Mouse (Mus musculus): ENCODE results near the gene Prpf40b. TPM values are rescaled to one million over a fixed set of nuclear protein-coding genes. Genes with fewer than 3 reads are reported as not detected.

The Prpf40b gene
- total RNA-seq, 2 experiments from 2014 or later, result 114 to 119 TPM

DNA sequence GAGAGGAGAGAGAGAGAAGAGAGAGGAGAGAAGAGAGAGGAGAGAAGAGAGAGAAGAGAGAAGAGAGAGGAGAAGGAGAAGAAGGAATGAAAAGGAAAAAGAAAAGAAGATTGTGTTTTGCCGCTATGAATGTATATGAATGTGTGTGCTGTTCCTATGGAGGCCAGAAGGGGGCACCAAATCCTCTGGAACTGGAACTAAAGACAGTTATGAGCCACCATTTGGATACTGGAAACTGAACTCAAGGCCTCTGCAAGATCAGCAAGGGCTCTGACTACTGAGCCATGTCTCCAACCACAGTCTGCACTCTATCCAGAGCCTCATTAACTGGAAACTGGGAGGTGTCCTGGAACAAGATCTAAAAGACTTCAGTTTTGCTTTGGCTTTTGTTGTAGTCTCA, 32.1 kb downstream of the Prpf40b start:
- no peak overlapping the region for H3K4me3 ChIP-seq
- DNase-seq (ENCODE audit: low spot score in 2 of 2), result no peak
- peak overlapping the region; percentile 7; the same call in 1 of the 2 replicates for H3K27ac ChIP-seq
- TF ChIP-seq CTCF (conservative IDR thresholded peaks at IDR 0.05), result peak; percentile 76

DNA sequence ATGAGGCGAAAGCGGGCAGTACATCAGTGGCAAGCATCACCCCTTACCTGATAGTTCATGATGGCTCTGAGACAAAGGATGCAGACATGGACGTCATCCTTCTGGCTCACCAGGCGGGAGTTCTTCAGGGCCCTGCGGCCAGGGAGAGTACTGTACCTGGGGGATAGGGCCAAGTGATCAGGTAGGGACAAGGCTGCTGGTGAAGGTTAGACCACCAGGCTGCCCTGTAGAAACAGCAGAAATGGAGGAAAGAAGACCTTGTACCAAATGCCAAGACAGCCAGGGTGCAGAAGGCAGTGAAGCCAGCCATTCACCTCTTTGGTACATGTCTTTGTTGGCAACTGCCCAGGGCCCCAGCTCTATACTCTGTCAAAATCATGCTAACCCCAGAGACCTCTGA, 33.1 kb downstream of the Prpf40b start:
- no peak for TF ChIP-seq CTCF (conservative IDR thresholded peaks at IDR 0.05)
- Histone ChIP-seq H3K4me3 (no peak overlapping the region), H3K27ac (no peak overlapping the region; the same call in 1 of the 2 replicates)
- DNase-seq (ENCODE audit: low spot score in 2 of 2), result no peak

GRCm38 (mm10) chr15:99330324-99330723, 35.4 kb downstream of the Prpf40b start:
- no peak for DNase-seq (ENCODE audit: low spot score in 2 of 2)
- Histone ChIP-seq H3K27ac (peak overlapping the region; percentile 52), H3K4me3 (no peak overlapping the region)
- TF ChIP-seq CTCF (conservative IDR thresholded peaks at IDR 0.05), result no peak

DNA sequence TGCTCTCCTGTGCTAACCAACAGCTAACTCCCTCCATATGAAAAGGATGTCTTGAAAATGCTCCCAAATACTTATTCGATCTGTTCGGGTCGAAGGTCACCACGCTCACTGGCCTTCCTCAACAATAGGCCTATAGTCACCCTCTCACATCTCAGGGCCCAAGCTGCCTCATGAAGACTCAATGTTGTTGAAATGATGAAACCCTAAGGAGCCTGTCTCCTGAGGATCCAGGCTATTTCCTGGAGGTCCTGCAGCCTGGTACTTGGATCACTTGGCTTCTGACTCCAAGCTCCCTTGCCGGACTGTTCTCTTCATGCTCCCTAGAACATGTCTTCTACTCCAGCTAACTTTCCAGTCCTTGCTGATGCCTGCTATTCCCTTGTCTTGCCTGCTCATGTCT, 36.5 kb downstream of the Prpf40b start:
- Histone ChIP-seq H3K27ac (peak overlapping the region; percentile 77; the same call in 1 of the 2 replicates), H3K4me3 (no peak overlapping the region)
- no peak for TF ChIP-seq CTCF (conservative IDR thresholded peaks at IDR 0.05)
- DNase-seq (ENCODE audit: low spot score in 2 of 2), result no peak

DNA sequence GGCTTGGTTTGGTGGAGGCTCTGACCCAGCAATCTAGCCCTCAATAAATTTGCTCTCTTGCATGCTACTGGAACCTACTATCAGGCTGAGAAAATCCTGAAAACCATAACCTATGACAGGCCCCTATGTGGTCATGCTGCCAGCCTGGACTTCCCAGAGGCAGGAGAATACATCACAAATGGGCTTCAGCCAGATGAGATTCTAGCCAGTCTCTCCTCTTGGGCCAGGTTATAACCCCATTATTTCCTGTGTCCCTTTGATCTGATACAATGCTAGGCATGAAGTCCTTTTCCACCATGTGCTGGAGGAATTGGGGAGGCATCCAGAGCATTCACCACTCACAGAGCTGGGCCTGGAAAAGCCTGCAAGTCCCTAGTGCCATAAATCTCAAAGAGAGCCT, 37.2 kb downstream of the Prpf40b start:
- peak overlapping the region; percentile 77 for H3K27ac ChIP-seq
- no peak for TF ChIP-seq CTCF (conservative IDR thresholded peaks at IDR 0.05)
- no peak for DNase-seq (ENCODE audit: low spot score in 2 of 2)
- no peak overlapping the region for H3K4me3 ChIP-seq

DNA sequence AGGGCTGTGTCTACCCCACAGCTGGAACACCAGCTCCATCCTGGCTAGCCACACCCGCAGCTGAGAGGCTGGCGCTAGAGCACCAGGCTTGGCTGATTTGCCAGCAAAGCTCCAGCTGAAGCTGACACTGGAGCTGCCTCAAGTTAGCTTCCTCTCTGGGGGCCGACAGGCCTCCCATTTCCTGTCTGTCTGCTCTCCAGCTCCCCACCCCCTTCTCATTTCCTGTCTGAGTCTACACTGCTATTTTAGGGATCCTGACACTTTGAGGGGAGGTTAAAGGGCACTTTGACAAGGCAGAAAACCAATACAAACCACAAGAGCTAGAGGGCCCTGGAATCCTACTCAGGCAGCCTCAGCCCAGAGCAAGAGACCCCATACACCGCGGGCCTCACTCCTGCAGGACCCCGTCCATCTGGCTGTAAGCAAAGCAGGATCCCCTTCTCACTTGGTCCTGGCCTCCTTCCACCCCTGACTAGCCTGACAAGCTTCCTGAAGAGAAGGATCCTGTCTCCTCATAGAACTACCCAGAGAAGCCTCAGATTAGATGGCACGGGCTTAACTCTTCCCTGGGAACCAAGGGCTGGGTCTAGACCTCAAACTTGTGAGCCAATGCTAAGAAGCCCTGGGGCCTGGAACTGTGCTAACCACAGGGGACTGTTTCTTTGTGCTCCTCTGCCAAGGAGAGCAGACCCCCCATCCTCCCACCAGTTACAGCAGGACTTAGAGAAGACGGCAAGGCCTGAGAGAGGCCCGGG, 38.2 kb downstream of the Prpf40b start:
- 0 out of 2 replicates have a peak, but pooled peaks have one; percentile 15 for TF ChIP-seq CTCF (conservative IDR thresholded peaks at IDR 0.05)
- no peak overlapping the region for H3K4me3 ChIP-seq
- peak overlapping the region; percentile 77 for H3K27ac ChIP-seq
- peak; percentile 30 to 35 for DNase-seq (ENCODE audit: low spot score in 2 of 2)

GRCm38 (mm10) chr15:99333676-99334065, 38.8 kb downstream of the Prpf40b start:
- Histone ChIP-seq H3K4me3 (no peak overlapping the region), H3K27ac (peak overlapping the region; percentile 77)
- DNase-seq (ENCODE audit: low spot score in 2 of 2), result no peak
- no peak for TF ChIP-seq CTCF (conservative IDR thresholded peaks at IDR 0.05)

DNA sequence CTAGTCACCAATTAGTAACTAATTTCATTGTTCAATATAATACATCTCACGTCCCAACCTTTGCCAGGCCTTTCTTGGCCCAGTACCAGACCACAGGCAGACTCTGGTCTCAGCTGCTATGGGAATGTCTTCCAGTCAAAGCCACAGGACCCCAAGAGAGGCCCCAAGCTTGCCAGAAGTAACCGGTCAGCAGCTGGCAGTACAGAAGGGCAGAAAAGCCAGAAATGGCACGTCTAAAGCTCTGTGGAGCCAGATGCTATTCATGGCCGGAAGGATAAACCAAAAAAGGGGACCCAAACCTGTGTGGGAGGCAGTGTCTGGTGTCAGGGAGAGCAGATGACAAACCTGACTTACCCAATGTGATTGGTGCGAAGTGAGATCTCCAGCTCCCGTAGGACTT, 39.6 kb downstream of the Prpf40b start:
- DNase-seq (ENCODE audit: low spot score in 2 of 2), result no peak
- H3K27ac ChIP-seq, result peak overlapping the region; percentile 77; the same call in 1 of the 2 replicates
- TF ChIP-seq CTCF (conservative IDR thresholded peaks at IDR 0.05), result no peak

DNA sequence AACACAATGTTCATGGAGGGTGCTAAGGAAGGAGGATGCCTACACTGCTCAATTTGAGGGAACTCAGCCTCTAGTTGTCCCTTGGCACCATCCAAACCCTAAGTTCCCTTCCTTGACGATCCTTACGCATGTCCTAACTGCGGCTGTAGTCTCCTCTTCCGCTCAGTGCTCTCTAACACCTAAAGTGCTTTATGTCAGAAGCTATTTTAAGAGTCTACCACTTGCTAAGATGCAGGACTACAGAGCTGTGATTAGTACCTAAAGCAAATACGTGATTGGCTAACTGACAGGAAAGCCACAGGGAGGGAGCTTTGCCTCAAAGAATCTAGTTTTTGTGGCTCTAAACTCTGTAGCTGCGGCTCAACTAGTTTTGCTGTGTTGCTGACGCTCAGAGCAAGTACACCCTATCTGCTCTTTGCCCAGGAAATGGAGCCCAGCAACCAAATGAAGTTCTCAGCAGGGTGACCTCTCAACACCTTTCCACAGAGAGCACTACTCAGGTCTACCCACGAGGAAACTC, 41.0 kb downstream of the Prpf40b start:
- TF ChIP-seq CTCF (conservative IDR thresholded peaks at IDR 0.05), result no peak
- DNase-seq (ENCODE audit: low spot score in 2 of 2), result no peak
- H3K4me3 ChIP-seq, result no peak overlapping the region
- H3K27ac ChIP-seq, result peak overlapping the region; percentile 14; the same call in 1 of the 2 replicates

More for the DNA sequence above, 39.6 kb downstream of the Prpf40b start:
- H3K4me3 ChIP-seq, result no peak overlapping the region

GRCm38 (mm10) chr15:99338916-99339315, 44.0 kb downstream of the Prpf40b start:
- no peak for TF ChIP-seq CTCF (conservative IDR thresholded peaks at IDR 0.05)
- H3K4me3 ChIP-seq, result no peak overlapping the region
- no peak for DNase-seq (ENCODE audit: low spot score in 2 of 2)

DNA sequence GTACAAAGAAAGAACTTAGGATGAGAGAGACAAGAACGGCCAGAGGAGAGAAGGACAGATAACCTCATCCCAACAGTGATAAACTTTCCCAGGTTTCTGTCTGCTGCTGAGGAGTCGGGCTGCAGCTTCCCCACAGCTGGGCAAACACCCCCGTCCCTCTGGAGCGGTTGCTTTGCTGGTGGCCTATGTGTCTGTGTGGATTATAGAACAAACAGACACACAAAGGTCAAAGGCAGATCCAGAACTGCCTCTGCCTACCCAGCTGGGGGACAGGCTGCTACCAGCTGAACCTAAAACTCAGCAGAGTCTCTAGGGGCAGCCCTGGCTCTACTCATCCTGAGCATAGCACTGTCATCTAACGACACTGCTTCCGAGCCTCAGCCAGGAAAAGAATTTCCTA, 44.8 kb downstream of the Prpf40b start:
- no peak for DNase-seq (ENCODE audit: low spot score in 2 of 2)
- Histone ChIP-seq H3K27ac (no peak overlapping the region), H3K4me3 (no peak overlapping the region)
- TF ChIP-seq CTCF (conservative IDR thresholded peaks at IDR 0.05), result no peak

More at GRCm38 (mm10) chr15:99338916-99339315, 44.0 kb downstream of the Prpf40b start:
- no peak overlapping the region for H3K27ac ChIP-seq

- H3K4me3 ChIP-seq, result no peak overlapping the region
- TF ChIP-seq CTCF (conservative IDR thresholded peaks at IDR 0.05), result no peak
- no peak for DNase-seq (ENCODE audit: low spot score in 2 of 2)
Measured at GRCm38 (mm10) chr15:99341102-99341501, 46.2 kb downstream of the Prpf40b start.

DNA sequence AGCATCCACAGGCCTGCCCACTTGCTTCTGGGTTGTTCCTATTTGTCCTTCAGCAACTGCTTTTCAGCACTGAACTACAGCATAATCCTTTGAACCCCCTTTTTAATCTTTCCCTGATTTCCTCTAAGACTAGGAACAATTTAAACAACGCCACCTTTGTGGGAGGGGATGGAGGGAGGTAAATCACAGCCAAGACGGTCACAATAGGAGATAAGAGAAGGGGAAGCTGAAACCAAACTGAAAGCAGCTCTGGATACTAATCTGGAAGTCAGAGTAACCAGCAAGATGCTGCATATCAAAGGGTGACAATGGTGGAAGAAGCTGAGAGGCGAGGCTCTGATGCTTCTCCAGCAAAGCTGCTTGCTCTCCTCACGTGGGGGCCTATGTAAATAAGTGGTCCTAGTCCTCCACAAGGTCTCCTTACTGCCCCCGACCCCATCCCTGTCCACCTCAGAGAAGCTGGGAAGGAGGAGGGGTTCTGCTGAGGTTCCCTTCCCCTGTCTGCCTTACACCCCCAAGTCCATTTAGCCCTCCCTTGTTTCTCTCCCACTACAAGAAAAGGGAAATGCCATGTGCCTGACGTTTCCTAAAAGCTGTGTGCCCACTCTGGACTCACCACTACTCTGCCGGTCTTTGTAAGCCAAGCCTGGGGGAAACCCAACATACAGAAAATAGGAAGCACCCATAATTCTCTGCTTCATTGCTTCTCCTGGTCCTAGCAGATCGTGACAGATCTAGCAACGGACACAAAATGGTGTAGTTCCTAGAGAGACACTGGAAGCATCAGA, 47.5 kb downstream of the Prpf40b start:
- TF ChIP-seq CTCF (conservative IDR thresholded peaks at IDR 0.05), result no peak
- no peak for DNase-seq (ENCODE audit: low spot score in 2 of 2)
- Histone ChIP-seq H3K4me3 (no peak overlapping the region), H3K27ac (peak overlapping the region; percentile 88)

More at GRCm38 (mm10) chr15:99341102-99341501, 46.2 kb downstream of the Prpf40b start:
- no peak overlapping the region for H3K27ac ChIP-seq

All from layer of hippocampus, adult 2 months (tissue).